Comparison of ENCODE assay signal across 31 mouse cellular contexts in genomic region chr5:33857693-33858092, GRCm38 (mm10).
"Had no signal": no experiment of that assay in that cellular context is flagged by ENCODE, and none has a peak within 500 bp of the region (broad histone marks: within the 10 kb centered on the region; RNA-seq: fewer than 3 reads in every experiment).

No protein-coding gene starts in this region.

- ATAC-seq: liver, postnatal 0 days; lung, postnatal 0 days; midbrain, embryonic 13.5 days; midbrain, embryonic 15.5 days; midbrain, embryonic 16.5 days had no signal

- H3K27me3 ChIP-seq: limb, embryonic 12.5 days; limb, embryonic 13.5 days; limb, embryonic 15.5 days; liver, embryonic 13.5 days; liver, embryonic 15.5 days; lung, embryonic 15.5 days; megakaryocyte, embryonic 14.5 days; midbrain, embryonic 12.5 days; midbrain, embryonic 13.5 days; midbrain, embryonic 15.5 days; neural tube, embryonic 12.5 days had no signal

- H3K9me3 ChIP-seq: limb, embryonic 10.5 days; limb, embryonic 15.5 days; liver, embryonic 13.5 days; lung, embryonic 15.5 days; midbrain, embryonic 12.5 days; midbrain, embryonic 13.5 days; midbrain, embryonic 15.5 days had no signal

- H3K4me1 ChIP-seq: limb, embryonic 10.5 days; limb, embryonic 12.5 days; limb, embryonic 13.5 days; limb, embryonic 15.5 days; liver, embryonic 13.5 days; liver, embryonic 15.5 days; lung, embryonic 15.5 days; midbrain, embryonic 10.5 days; midbrain, embryonic 12.5 days; midbrain, embryonic 13.5 days; midbrain, embryonic 15.5 days; neural tube, embryonic 12.5 days had no signal

- H3K27ac ChIP-seq: limb, embryonic 10.5 days; limb, embryonic 12.5 days; limb, embryonic 13.5 days; limb, embryonic 15.5 days; liver, embryonic 13.5 days; liver, embryonic 14.5 days; liver, embryonic 15.5 days; lung, embryonic 15.5 days; macrophage; midbrain, embryonic 10.5 days; midbrain, embryonic 12.5 days; midbrain, embryonic 13.5 days; midbrain, embryonic 15.5 days; neural tube, embryonic 12.5 days had no signal

- H3K4me2 ChIP-seq: limb, embryonic 12.5 days; limb, embryonic 13.5 days; limb, embryonic 15.5 days; liver, embryonic 11.5 days; liver, embryonic 13.5 days; liver, embryonic 15.5 days; lung, embryonic 14.5 days; lung, embryonic 15.5 days; midbrain, embryonic 11.5 days; midbrain, embryonic 12.5 days; midbrain, embryonic 13.5 days; midbrain, embryonic 15.5 days; neural tube, embryonic 12.5 days had no signal

- H3K9ac ChIP-seq: limb, embryonic 12.5 days; limb, embryonic 13.5 days; limb, embryonic 15.5 days; liver, embryonic 13.5 days; liver, embryonic 14.5 days; liver, embryonic 15.5 days; liver, postnatal 0 days; lung, embryonic 14.5 days; lung, embryonic 15.5 days; midbrain, embryonic 12.5 days; midbrain, embryonic 13.5 days; midbrain, embryonic 15.5 days; neural tube, embryonic 12.5 days had no signal

- DNase-seq: left cerebral cortex, postnatal 4 days; liver; liver, embryonic 13.5 days; liver, postnatal 0 days; lung, adult 18-20 months; lung, adult 2 months; lung, embryonic 14.5 days; lung, postnatal 10 days; lung, postnatal 14 days; lung, postnatal 36 days; lung, postnatal 4 days; midbrain, embryonic 14.5 days had no signal

- H3K4me3 ChIP-seq: limb, embryonic 10.5 days; limb, embryonic 12.5 days; limb, embryonic 13.5 days; limb, embryonic 15.5 days; liver, embryonic 13.5 days; liver, embryonic 15.5 days; lung, embryonic 15.5 days; megakaryocyte, embryonic 14.5 days; midbrain, embryonic 10.5 days; midbrain, embryonic 12.5 days; midbrain, embryonic 13.5 days; midbrain, embryonic 15.5 days; myocyte; neural tube, embryonic 12.5 days had no signal
